Mouse (Mus musculus): Measurements from ENCODE around the gene Usp9y. TPM values are rescaled to one million over a fixed set of nuclear protein-coding genes. Genes with fewer than 3 reads are reported as not detected.

Gene Usp9y
- under 1 TPM in 1 of 4 experiments, not detected in 3; 0.20 TPM for total RNA-seq (2022)

DNA sequence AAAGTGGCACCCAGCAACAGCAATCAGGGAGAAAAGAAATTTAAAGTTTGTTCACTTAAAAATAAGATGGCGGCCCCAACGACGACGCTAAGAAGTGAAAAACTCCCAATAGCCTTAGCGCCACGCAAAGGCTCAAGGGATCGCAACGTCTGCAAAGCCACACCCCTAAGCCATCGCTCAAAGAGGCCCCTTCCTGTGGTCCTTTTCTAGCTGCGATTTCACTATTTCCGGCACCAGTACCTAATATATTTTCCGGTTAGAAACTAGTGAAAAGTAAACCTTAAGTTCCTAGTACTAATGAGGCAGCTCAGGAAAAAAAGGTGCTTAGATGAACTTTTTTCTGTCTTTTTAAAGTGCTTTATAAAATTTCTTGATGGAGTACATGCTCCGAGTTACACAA lies at the start of gene Usp9y:
Usp9y (minus strand) TSS at position 101 of the 400 bp plus-strand sequence.
- DNase-seq (ENCODE audit: low spot score in 2 of 2): no peak

DNA sequence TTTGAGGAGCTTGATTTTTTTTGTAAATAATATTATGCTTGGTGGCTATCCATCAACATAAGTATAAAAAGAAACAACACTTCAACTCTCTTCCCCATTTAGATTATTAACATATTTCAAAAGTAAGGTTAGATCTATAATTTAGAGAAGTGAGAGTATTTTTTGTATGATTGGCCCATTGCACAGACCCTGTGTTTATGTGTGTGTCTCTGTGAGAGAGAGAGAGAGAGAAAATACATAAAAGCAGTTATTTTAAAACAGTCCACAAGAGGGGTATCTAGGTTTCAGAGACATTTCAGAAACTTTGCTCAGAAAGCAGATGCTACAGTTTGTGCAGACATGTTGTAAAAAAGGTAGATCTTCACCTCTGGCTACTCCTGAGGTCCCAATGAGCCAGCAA lies 165.9 kb downstream of the Usp9y start:
- no peak for DNase-seq (ENCODE audit: low spot score in 2 of 2)

DNA sequence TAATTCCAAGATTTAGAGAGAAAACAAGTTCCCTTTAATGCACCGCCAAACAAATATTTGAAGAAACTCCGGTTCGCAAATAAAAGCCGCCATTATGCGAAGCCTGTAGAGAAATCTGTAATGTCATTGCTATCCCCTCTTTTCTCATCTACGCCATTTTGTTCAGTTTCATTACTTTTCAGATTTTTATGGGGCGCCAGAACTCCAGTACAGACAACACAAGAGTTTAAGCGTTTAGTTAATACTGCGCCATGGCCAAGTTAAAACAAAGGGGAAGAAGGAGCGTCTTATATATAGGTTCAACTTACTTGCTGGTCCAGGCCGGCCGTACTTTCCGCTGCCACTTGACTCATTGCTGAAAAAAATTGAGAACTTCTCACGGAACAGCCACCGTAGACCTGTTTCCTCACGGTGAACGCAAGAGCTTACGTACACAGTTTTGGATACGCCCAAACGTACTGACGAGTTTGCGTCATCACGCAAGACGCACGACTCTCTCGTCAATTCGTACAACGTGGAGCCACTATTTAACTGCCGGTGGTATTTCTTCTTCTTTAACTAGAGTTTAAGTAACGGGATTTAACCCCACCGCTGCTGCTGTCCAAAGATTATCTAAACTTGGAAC lies 173.3 kb downstream of the Usp9y start, which contains the start of gene Ddx3y:
Ddx3y (minus strand) TSS at position 459 of the 625 bp plus-strand sequence.
- DNase-seq (ENCODE audit: low spot score in 2 of 2): peak in 1 of 2 experiments; percentile 51

- no peak for DNase-seq (ENCODE audit: low spot score in 2 of 2)
These were observed 173.8 kb downstream of the Usp9y start for GRCm38 (mm10) chrY:1285735-1286134.

Other genes starting within 250 kb of the Usp9y start
- gene Uty, start 214.0 kb downstream of the Usp9y start, total RNA-seq (2022): 10 to 100 TPM in 2 of 4 experiments, not detected in 2; 26.7 to 29.7 TPM
- 10 to 100 TPM in 2 of 4 experiments, not detected in 2; 48.2 to 49.4 TPM for gene Ddx3y, start 173.2 kb downstream of the Usp9y start, total RNA-seq (2022)